Mouse (Mus musculus): ENCODE data around the gene Hoxa13.

- no peak for TF ChIP-seq CTCF (IDR thresholded peaks at IDR 0.05; ENCODE audit: control insufficient read depth, insufficient read depth, insufficient read length)
- no peak for TF ChIP-seq MAX (IDR thresholded peaks at IDR 0.05)
- TF ChIP-seq MYOD1 (IDR thresholded peaks at IDR 0.05; ENCODE audit: control insufficient read depth, insufficient read length, low read depth), result no peak
- TF ChIP-seq CEBPB (IDR thresholded peaks at IDR 0.05; ENCODE audit: low read depth), result no peak
- no peak for TF ChIP-seq FOSL1 (IDR thresholded peaks at IDR 0.05; ENCODE audit: insufficient read depth, low read length, poor library complexity, severe bottlenecking)
These were observed 42.0 kb downstream of the Hoxa13 start for GRCm38 (mm10) chr6:52218643-52219215.
